Mouse (Mus musculus): ENCODE measurements around the gene D1Pas1. TPM values are rescaled to one million over a fixed set of nuclear protein-coding genes. Genes with fewer than 3 reads are reported as not detected.

The D1Pas1 gene
- polyA plus RNA-seq (2012; rRNA removed): not detected in 2 replicates

DNA sequence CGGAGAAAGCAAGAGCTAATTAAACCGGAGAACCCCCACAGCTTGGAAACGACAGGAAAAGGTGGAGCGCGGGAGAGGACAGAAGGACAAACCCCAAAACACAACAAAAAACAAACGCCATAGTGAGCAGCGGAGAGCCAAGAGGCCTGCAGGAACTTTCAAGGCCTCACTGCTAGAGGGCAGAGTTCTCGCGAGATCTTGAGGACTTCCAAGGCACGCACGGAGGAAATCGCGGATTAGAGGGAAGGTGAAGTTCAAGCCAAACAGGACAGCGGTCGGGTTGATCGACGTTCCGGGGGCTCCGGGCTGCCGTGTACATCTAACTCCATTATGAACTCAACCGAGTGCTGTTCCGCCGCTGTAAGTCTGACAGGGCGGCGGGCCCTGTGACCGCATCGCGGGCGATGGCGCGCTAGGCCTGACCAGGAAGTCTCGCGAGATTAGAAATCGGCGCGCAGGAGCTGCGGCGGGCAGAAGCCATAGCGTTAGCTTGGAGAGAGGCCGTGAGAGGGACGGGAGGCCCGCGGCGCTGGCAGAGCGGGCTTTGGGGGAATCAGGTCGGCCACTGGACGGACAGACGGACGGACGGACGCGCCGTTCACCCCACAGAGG is at the start of gene D1Pas1:
Gene D1Pas1, plus strand, starts transcription at position 216 of the 612 bp plus-strand sequence.
- H3K4me3 ChIP-seq (ENCODE audit: extremely low read depth, insufficient read depth, insufficient read length): no peak within 1 kb of the TSS
- TF ChIP-seq CTCF (IDR thresholded peaks at IDR 0.05; ENCODE audit: extremely low read depth, insufficient read depth, insufficient read length, insufficient replicate concordance): no peak
- TF ChIP-seq POLR2A (IDR thresholded peaks at IDR 0.05; ENCODE audit: low read depth, low read length): no peak
- no peak for DNase-seq (ENCODE audit: low read depth in 1 of 2, low spot score in 2 of 2)
- H3K36me3 ChIP-seq (ENCODE audit: control insufficient read depth, insufficient read depth, low read length): no peaks in the 10 kb centered on the region
- H3K27ac ChIP-seq (ENCODE audit: insufficient read depth, low read length): no peak within 1 kb of the TSS
- no peaks in the 10 kb centered on the region for H3K27me3 ChIP-seq (ENCODE audit: control insufficient read depth, insufficient read depth, low read length)
- 89% methylated on average over 53 of the region's 53 CpGs for WGBS
- no peaks in the 10 kb centered on the region for H3K4me1 ChIP-seq (ENCODE audit: control insufficient read depth, insufficient read depth, insufficient read length)

DNA sequence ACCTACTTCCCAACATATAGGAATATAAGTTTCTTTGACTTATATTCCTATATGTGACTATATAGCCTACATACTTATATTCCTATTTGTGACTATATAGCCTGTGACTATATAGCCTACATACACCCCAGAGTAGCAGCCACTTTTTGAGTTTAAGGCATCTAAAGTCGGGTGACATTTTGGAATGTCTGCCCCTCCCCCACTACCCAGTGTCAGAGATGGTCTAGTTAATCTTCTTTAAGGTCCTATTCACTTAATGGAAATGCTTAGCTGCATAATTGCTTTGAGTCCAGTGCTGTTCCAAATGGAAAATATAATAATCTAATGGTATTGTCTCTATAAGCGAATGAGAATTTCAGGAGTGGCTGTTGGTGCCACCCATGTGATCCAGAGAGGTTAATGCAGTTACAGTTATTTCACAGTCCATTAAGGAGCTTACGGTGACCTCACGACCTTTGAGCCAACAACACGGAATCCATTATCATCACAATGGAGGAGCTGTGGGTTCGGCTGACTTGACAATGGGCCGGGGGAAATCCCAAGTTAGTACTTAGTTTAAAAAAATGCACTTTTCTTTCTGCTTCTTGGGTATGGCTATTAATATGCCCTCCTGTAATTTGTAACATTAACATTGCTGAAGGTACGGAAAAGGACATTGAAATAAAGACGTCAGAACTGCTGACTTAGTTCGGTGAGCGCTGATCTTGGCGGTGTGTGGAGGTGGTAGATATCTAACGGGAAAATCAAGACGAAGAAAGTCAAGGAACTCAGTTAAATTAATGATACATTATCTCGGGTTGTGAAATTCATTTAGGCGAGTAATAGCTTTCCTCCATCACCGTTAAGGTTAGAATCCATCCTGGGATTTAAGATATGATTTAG is 44.5 kb upstream of the D1Pas1 start:
- no peaks in the 10 kb centered on the region for H3K27me3 ChIP-seq (ENCODE audit: control insufficient read depth, insufficient read depth, low read length)
- 83% methylated on average over 17 of the region's 17 CpGs for WGBS
- H3K36me3 ChIP-seq (ENCODE audit: control insufficient read depth, insufficient read depth, low read length): no peaks in the 10 kb centered on the region
- DNase-seq (ENCODE audit: low read depth in 1 of 2, low spot score in 2 of 2): no peak
- H3K4me1 ChIP-seq (ENCODE audit: control insufficient read depth, insufficient read depth, insufficient read length): no peaks in the 10 kb centered on the region
- H3K27ac ChIP-seq (ENCODE audit: insufficient read depth, low read length): no peak overlapping the region
- TF ChIP-seq CTCF (IDR thresholded peaks at IDR 0.05; ENCODE audit: extremely low read depth, insufficient read depth, insufficient read length, insufficient replicate concordance): no peak
- TF ChIP-seq POLR2A (IDR thresholded peaks at IDR 0.05; ENCODE audit: low read depth, low read length): no peak
- H3K4me3 ChIP-seq (ENCODE audit: extremely low read depth, insufficient read depth, insufficient read length): no peak overlapping the region

DNA sequence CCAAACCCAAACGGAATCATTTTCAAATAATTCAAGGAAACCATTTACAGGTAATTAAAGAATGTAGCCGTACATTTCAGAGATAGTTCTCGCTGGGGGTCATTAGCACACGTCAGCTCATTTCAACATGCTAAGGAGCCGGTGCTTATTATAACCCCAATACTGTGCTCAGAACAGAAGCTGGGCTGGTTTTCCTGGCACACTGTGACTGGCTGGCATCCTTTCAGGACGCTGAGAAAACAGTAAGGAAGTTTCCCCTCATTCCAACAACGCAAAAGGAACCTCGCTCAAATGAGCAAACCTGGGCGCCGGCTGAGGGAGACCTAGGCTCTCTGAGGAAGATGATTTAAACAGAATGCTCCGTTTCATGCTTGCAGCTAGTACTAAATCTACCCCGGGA is 43.2 kb upstream of the D1Pas1 start:
- no peaks in the 10 kb centered on the region for H3K36me3 ChIP-seq (ENCODE audit: control insufficient read depth, insufficient read depth, low read length)

DNA sequence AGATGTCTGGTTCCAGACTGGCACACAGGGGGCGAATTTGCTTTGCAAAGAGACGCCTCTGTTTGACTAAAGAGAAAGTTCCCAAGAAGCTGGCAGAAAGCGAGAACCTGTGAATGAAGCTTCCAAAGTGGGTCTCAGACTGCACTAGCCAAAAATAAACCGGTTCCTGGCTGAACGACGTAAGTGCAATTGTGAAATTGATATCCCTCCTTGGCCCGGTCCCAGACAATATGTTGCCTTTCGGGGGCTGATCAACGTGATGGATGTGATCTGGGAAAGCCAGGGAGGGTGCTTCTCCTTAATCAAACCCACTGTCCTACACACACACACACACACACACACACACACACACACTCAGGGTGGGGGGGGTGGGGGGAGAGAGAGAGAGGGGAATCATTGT is 41.8 kb upstream of the D1Pas1 start:
- no peak overlapping the region for H3K27ac ChIP-seq (ENCODE audit: insufficient read depth, low read length)
- WGBS: 75% methylated on average over 9 of the region's 9 CpGs
- no peak overlapping the region for H3K4me3 ChIP-seq (ENCODE audit: extremely low read depth, insufficient read depth, insufficient read length)
- TF ChIP-seq CTCF (IDR thresholded peaks at IDR 0.05; ENCODE audit: extremely low read depth, insufficient read depth, insufficient read length, insufficient replicate concordance): no peak
- no peak for TF ChIP-seq POLR2A (IDR thresholded peaks at IDR 0.05; ENCODE audit: low read depth, low read length)
- no peaks in the 10 kb centered on the region for H3K4me1 ChIP-seq (ENCODE audit: control insufficient read depth, insufficient read depth, insufficient read length)
- no peaks in the 10 kb centered on the region for H3K36me3 ChIP-seq (ENCODE audit: control insufficient read depth, insufficient read depth, low read length)
- H3K27me3 ChIP-seq (ENCODE audit: control insufficient read depth, insufficient read depth, low read length): no peaks in the 10 kb centered on the region
- no peak for DNase-seq (ENCODE audit: low read depth in 1 of 2, low spot score in 2 of 2)

More for the DNA sequence above, 43.2 kb upstream of the D1Pas1 start:
- H3K27me3 ChIP-seq (ENCODE audit: control insufficient read depth, insufficient read depth, low read length): no peaks in the 10 kb centered on the region
- no peak overlapping the region for H3K27ac ChIP-seq (ENCODE audit: insufficient read depth, low read length)
- no peak overlapping the region for H3K4me3 ChIP-seq (ENCODE audit: extremely low read depth, insufficient read depth, insufficient read length)
- DNase-seq (ENCODE audit: low read depth in 1 of 2, low spot score in 2 of 2): no peak
- 81% methylated on average over 12 of the region's 12 CpGs for WGBS
- TF ChIP-seq POLR2A (IDR thresholded peaks at IDR 0.05; ENCODE audit: low read depth, low read length): no peak
- TF ChIP-seq CTCF (IDR thresholded peaks at IDR 0.05; ENCODE audit: extremely low read depth, insufficient read depth, insufficient read length, insufficient replicate concordance): no peak
- H3K4me1 ChIP-seq (ENCODE audit: control insufficient read depth, insufficient read depth, insufficient read length): no peaks in the 10 kb centered on the region

GRCm38 (mm10) chr1:186926316-186926949 is 40.8 kb upstream of the D1Pas1 start:
- Histone ChIP-seq H3K27me3 (ENCODE audit: control insufficient read depth, insufficient read depth, low read length) (no peaks in the 10 kb centered on the region), H3K4me1 (ENCODE audit: control insufficient read depth, insufficient read depth, insufficient read length) (no peaks in the 10 kb centered on the region), H3K4me3 (ENCODE audit: extremely low read depth, insufficient read depth, insufficient read length) (no peak overlapping the region), H3K27ac (ENCODE audit: insufficient read depth, low read length) (no peak overlapping the region), H3K36me3 (ENCODE audit: control insufficient read depth, insufficient read depth, low read length) (no peaks in the 10 kb centered on the region)
- DNase-seq (ENCODE audit: low read depth in 1 of 2, low spot score in 2 of 2): no peak
- TF ChIP-seq CTCF (IDR thresholded peaks at IDR 0.05; ENCODE audit: extremely low read depth, insufficient read depth, insufficient read length, insufficient replicate concordance): no peak
- no peak for TF ChIP-seq POLR2A (IDR thresholded peaks at IDR 0.05; ENCODE audit: low read depth, low read length)
- 81% methylated on average over 8 of the region's 8 CpGs for WGBS

DNA sequence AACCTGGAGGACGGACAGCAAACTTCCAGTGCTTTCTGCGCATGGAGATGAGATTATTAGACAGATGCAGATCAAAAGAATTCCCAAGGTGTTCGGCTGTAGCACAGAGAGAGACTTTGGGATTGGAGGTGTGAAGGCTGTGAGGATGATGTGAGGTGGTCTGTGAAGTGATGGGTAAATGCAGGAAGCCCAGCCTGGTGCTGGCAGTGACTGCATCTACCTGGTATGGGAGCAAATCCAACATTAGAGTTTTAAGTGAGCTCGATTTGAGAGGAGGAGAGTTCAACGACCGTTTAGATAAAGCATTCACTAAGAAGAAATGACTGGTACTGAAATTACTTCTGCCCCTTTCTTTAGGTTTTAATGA is 40.3 kb upstream of the D1Pas1 start:
- WGBS: 87% methylated on average over 6 of the region's 6 CpGs
- H3K27ac ChIP-seq (ENCODE audit: insufficient read depth, low read length): no peak overlapping the region
- H3K36me3 ChIP-seq (ENCODE audit: control insufficient read depth, insufficient read depth, low read length): no peaks in the 10 kb centered on the region
- H3K27me3 ChIP-seq (ENCODE audit: control insufficient read depth, insufficient read depth, low read length): no peaks in the 10 kb centered on the region
- no peak overlapping the region for H3K4me3 ChIP-seq (ENCODE audit: extremely low read depth, insufficient read depth, insufficient read length)
- H3K4me1 ChIP-seq (ENCODE audit: control insufficient read depth, insufficient read depth, insufficient read length): no peaks in the 10 kb centered on the region
- DNase-seq (ENCODE audit: low read depth in 1 of 2, low spot score in 2 of 2): no peak
- TF ChIP-seq CTCF (IDR thresholded peaks at IDR 0.05; ENCODE audit: extremely low read depth, insufficient read depth, insufficient read length, insufficient replicate concordance) (no peak), POLR2A (IDR thresholded peaks at IDR 0.05; ENCODE audit: low read depth, low read length) (no peak)

All from spleen, adult 2 months (tissue).